Mouse (Mus musculus) granulocyte monocyte progenitor cell, adult 5-6 weeks (primary cell): ENCODE measurements around the gene Ezh1. TPM values are rescaled to one million over a fixed set of nuclear protein-coding genes. Genes with fewer than 3 reads are reported as not detected.

Source experiments
- ATAC-seq: replicated peaks from 2 replicates; pipeline ENCODE4 v1.8.0; 2016; ENCODE audit warnings: mild to moderate bottlenecking, moderate TSS enrichment, inconsistent platforms; ENCODE audit not compliant: poor library complexity, severe bottlenecking
- total RNA-seq, 2 experiments: library from RNA; stranded (forward) in 1 of 2; stranded (reverse) in 1 of 2; fragments of 200-712, 200-1000 nt in 1 of 2; fragments of >200 nt in 1 of 2; fragmentation: Nextera tagmentation in 1 of 2; gene quantifications; 2 replicates each; pipeline ENCODE4 v1.2.3; 2014 to 2017

Gene Ezh1
- total RNA-seq, 2 experiments from 2014 or later, result 17.7 to 31.0 TPM

- no peak for ATAC-seq
Measured at GRCm38 (mm10) chr11:101187541-101187940, 38.7 kb downstream of the Ezh1 start.

GRCm38 (mm10) chr11:101186526-101187247 lies 39.6 kb downstream of the Ezh1 start:
- ATAC-seq, result no peak

GRCm38 (mm10) chr11:101185441-101185840 lies 40.8 kb downstream of the Ezh1 start:
- no peak for ATAC-seq

- ATAC-seq, result no peak
Measured at GRCm38 (mm10) chr11:101184984-101185383, 41.3 kb downstream of the Ezh1 start.

GRCm38 (mm10) chr11:101182771-101183517 lies 43.3 kb downstream of the Ezh1 start:
- ATAC-seq, result no peak

- no peak for ATAC-seq
Measured at GRCm38 (mm10) chr11:101181961-101182360, 44.3 kb downstream of the Ezh1 start.

GRCm38 (mm10) chr11:101180846-101181740 lies 45.2 kb downstream of the Ezh1 start:
- peak; percentile 46 for ATAC-seq

- ATAC-seq, result no peak
Measured at GRCm38 (mm10) chr11:101180261-101180660, 46.0 kb downstream of the Ezh1 start.

GRCm38 (mm10) chr11:101179306-101179705 lies 47.0 kb downstream of the Ezh1 start:
- no peak for ATAC-seq

GRCm38 (mm10) chr11:101178061-101179058 lies 47.9 kb downstream of the Ezh1 start:
- ATAC-seq, result no peak

- peak; percentile 7; the same call in 1 of the 2 replicates for ATAC-seq
Measured at GRCm38 (mm10) chr11:101176933-101177773, 49.1 kb downstream of the Ezh1 start.

GRCm38 (mm10) chr11:101176117-101176691 lies 50.1 kb downstream of the Ezh1 start:
- no peak for ATAC-seq

GRCm38 (mm10) chr11:101175636-101176116 lies 50.6 kb downstream of the Ezh1 start:
- peak; percentile 26 for ATAC-seq

GRCm38 (mm10) chr11:101174851-101175628 lies 51.2 kb downstream of the Ezh1 start, which contains the start of gene Ccr10:
TSS of gene Ccr10 (minus strand) at chr11:101175443.
- ATAC-seq, result no peak

- no peak for ATAC-seq
Measured at GRCm38 (mm10) chr11:101174389-101174745, 51.9 kb downstream of the Ezh1 start.

GRCm38 (mm10) chr11:101173631-101174388 lies 52.5 kb downstream of the Ezh1 start:
- peak; percentile 35 for ATAC-seq

- no peak for ATAC-seq
Measured at GRCm38 (mm10) chr11:101173112-101173511, 53.2 kb downstream of the Ezh1 start.
